Mouse (Mus musculus) neural tube, embryonic 14.5 days (tissue): Measurements from ENCODE around the gene Gm13275. TPM values are rescaled to one million over a fixed set of nuclear protein-coding genes. Genes with fewer than 3 reads are reported as not detected.
"Not testable (repeated sequence)": the region's sequence is repeated elsewhere in the genome, so short reads cannot be mapped to it uniquely, and the experiment has no call there.

ENCODE experiments used
- ATAC-seq: fragments of 200-750 bp; cut with Nextera tagmentation; 2 replicates; pipeline ENCODE4 v1.8.0; 2017; ENCODE audit warnings: low read depth, mild to moderate bottlenecking, moderate TSS enrichment, moderate library complexity
- H3K27ac ChIP-seq: fragments of 300-500 bp; sonication (generic); 2 replicates; pipeline ENCODE4 v1.5.1; 2014; ENCODE audit warnings: low read depth, mild to moderate bottlenecking, control low read depth, low read length, moderate library complexity, mixed read lengths
- H3K27me3 ChIP-seq: fragments of 300-500 bp; sonication (generic); 2 replicates; pipeline ENCODE4 v1.6.1; 2014; ENCODE audit warnings: low read length; ENCODE audit not compliant: control insufficient read depth, insufficient read depth
- H3K36me3 ChIP-seq: fragments of 300-500 bp; sonication (generic); 2 replicates; pipeline ENCODE4 v1.6.1; 2014; ENCODE audit warnings: low read length, mixed read lengths; ENCODE audit not compliant: control insufficient read depth, insufficient read depth
- H3K4me1 ChIP-seq: fragments of 300-500 bp; sonication (generic); 2 replicates; pipeline ENCODE4 v1.6.1; 2014; ENCODE audit warnings: low read length; ENCODE audit not compliant: control insufficient read depth, insufficient read depth
- H3K4me2 ChIP-seq: fragments of 300-500 bp; sonication (generic); 2 replicates; pipeline ENCODE4 v1.6.1; 2014; ENCODE audit warnings: mild to moderate bottlenecking, low read depth, low read length, control low read depth
- H3K4me3 ChIP-seq: fragments of 300-500 bp; sonication (generic); 2 replicates; pipeline ENCODE4 v1.5.1; 2014; ENCODE audit warnings: low read depth, low read length, control low read depth, mixed read lengths
- H3K9ac ChIP-seq: fragments of 300-500 bp; sonication (generic); replicated peaks from 2 replicates; pipeline ENCODE4 v1.6.1; 2014; ENCODE audit warnings: low read depth, mild to moderate bottlenecking, control low read depth, low read length, mixed read lengths
- H3K9me3 ChIP-seq: fragments of 300-500 bp; sonication (generic); 2 replicates; pipeline ENCODE4 v1.6.1; 2016; ENCODE audit warnings: low read length; ENCODE audit not compliant: control insufficient read depth
- WGBS: fragments of 180-500 bp; shearing (Covaris S2); extraction: QIAGEN DNeasy Blood & Tissue Kit; methylation state at CpG from one replicate; pipeline ENCODE4 v1.1.7; 2014; 5-methylcytosine and 5-hydroxymethylcytosine counted together
- polyA plus RNA-seq: library from polyadenylated mRNA; unstranded; fragments of >200 nt; fragmentation: Nextera tagmentation; extraction: Ambion mirVana; gene quantifications from 2 replicates; pipeline ENCODE4 v1.2.1, GENCODE M21; 2014

Gm13275 gene
- polyA plus RNA-seq, 1 experiment from 2014 or later, result not detected

- no peak within 1 kb of the TSS for H3K4me3 ChIP-seq
- H3K4me1 ChIP-seq, result no peaks in the 10 kb centered on the region
- H3K4me2 ChIP-seq, result no peak within 1 kb of the TSS
- H3K36me3 ChIP-seq, result no peaks in the 10 kb centered on the region
- H3K27ac ChIP-seq, result no peak within 1 kb of the TSS
- H3K9me3 ChIP-seq, result no peaks in the 10 kb centered on the region
- WGBS, result 100% methylated on average over 1 of the region's 1 CpGs
- H3K27me3 ChIP-seq, result no peaks in the 10 kb centered on the region
- no peak for ATAC-seq
- H3K9ac ChIP-seq, result no peak within 1 kb of the TSS
Measured at GRCm38 (mm10) chr4:88819659-88820058, 25.4 kb downstream of the Gm13275 start, which contains the start of gene Ifna11. Gene Ifna11 (plus strand): TSS chr4:88819959.

GRCm38 (mm10) chr4:88822995-88823394 is 28.7 kb downstream of the Gm13275 start:
- WGBS, result 34% methylated on average over 4 of the region's 4 CpGs
- H3K36me3 ChIP-seq, result no peaks in the 10 kb centered on the region
- no peaks in the 10 kb centered on the region for H3K4me1 ChIP-seq
- no peak overlapping the region for H3K4me3 ChIP-seq
- no peaks in the 10 kb centered on the region for H3K27me3 ChIP-seq
- no peaks in the 10 kb centered on the region for H3K9me3 ChIP-seq
- no peak for ATAC-seq
- H3K27ac ChIP-seq, result no peak overlapping the region
- no peak overlapping the region for H3K9ac ChIP-seq
- no peak overlapping the region for H3K4me2 ChIP-seq

GRCm38 (mm10) chr4:88827116-88827515 is 32.8 kb downstream of the Gm13275 start, which contains the start of gene Ifna6:
Gene Ifna6 (plus strand): TSS chr4:88827416.
- H3K4me1 ChIP-seq, H3K36me3 ChIP-seq, H3K27me3 ChIP-seq, H3K4me2 ChIP-seq, H3K4me3 ChIP-seq, H3K9ac ChIP-seq, ATAC-seq, H3K9me3 ChIP-seq, H3K27ac ChIP-seq: not testable (repeated sequence)

GRCm38 (mm10) chr4:88830523-88830922 is 36.2 kb downstream of the Gm13275 start:
- no peaks in the 10 kb centered on the region for H3K36me3 ChIP-seq
- ATAC-seq, result no peak
- no peak overlapping the region for H3K27ac ChIP-seq
- H3K4me1 ChIP-seq, result no peaks in the 10 kb centered on the region
- no peaks in the 10 kb centered on the region for H3K9me3 ChIP-seq
- no peak overlapping the region for H3K9ac ChIP-seq
- no peaks in the 10 kb centered on the region for H3K27me3 ChIP-seq
- H3K4me3 ChIP-seq, result no peak overlapping the region
- H3K4me2 ChIP-seq, result no peak overlapping the region
- 29% methylated on average over 4 of the region's 4 CpGs for WGBS

- not testable (repeated sequence) for H3K27me3 ChIP-seq, H3K36me3 ChIP-seq, H3K4me3 ChIP-seq, H3K4me1 ChIP-seq, ATAC-seq, H3K9me3 ChIP-seq, H3K4me2 ChIP-seq, H3K27ac ChIP-seq, H3K9ac ChIP-seq
- 92% methylated on average over 1 of the region's 1 CpGs for WGBS
Measured at GRCm38 (mm10) chr4:88835225-88835624, 40.9 kb downstream of the Gm13275 start, which contains the start of gene Ifna5. Gene Ifna5 (plus strand): TSS chr4:88835525.

DNA sequence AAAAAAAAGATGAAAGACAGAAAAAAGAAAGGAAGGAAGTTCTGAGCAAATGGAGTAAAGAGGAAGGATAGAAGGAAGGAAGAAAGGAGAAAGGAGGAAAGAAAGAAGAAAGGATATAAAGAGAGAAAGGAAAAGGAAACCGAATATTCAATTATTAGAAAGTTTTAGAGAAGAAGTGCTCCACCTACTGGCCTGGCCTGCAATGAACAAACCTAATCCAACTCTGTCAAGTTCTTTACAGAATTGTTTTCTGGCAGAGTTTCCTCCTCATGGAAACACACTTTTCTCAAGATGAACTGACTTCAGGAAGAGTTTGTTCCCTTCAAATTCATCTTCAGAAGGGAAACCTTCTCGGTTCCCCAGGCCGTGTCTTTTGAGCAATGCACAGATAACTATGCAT is 44.5 kb downstream of the Gm13275 start:
- no peak overlapping the region for H3K4me2 ChIP-seq
- no peak overlapping the region for H3K9ac ChIP-seq
- no peak overlapping the region for H3K4me3 ChIP-seq
- no peaks in the 10 kb centered on the region for H3K4me1 ChIP-seq
- H3K36me3 ChIP-seq, result no peaks in the 10 kb centered on the region
- no peaks in the 10 kb centered on the region for H3K9me3 ChIP-seq
- ATAC-seq, result no peak
- no peak overlapping the region for H3K27ac ChIP-seq
- no peaks in the 10 kb centered on the region for H3K27me3 ChIP-seq
- WGBS, result 45% methylated on average over 3 of the region's 3 CpGs

DNA sequence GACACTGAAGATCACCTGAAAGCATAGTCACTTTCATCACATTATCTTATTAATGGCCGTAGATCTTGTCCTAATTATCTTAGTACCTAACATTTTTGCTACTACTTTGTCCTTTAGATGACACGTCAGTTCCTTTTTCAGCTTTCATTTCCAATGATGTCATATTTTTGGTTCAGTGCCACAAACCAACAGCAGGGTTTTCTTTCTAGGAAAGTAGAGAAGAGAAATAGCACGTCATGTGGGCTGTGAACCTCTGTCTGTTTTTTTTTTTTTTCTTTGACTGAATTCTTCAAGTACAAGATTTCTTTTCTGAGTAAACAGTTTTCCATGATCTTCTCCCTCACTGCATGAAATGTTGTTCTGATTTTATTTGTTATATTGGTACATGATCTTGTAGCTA is 45.8 kb downstream of the Gm13275 start:
- 79% methylated on average over 3 of the region's 3 CpGs for WGBS
- no peak overlapping the region for H3K4me2 ChIP-seq
- no peaks in the 10 kb centered on the region for H3K4me1 ChIP-seq
- H3K36me3 ChIP-seq, result no peaks in the 10 kb centered on the region
- no peak overlapping the region for H3K9ac ChIP-seq
- ATAC-seq, result no peak
- H3K27ac ChIP-seq, result no peak overlapping the region
- no peaks in the 10 kb centered on the region for H3K9me3 ChIP-seq
- no peak overlapping the region for H3K4me3 ChIP-seq
- H3K27me3 ChIP-seq, result no peaks in the 10 kb centered on the region

DNA sequence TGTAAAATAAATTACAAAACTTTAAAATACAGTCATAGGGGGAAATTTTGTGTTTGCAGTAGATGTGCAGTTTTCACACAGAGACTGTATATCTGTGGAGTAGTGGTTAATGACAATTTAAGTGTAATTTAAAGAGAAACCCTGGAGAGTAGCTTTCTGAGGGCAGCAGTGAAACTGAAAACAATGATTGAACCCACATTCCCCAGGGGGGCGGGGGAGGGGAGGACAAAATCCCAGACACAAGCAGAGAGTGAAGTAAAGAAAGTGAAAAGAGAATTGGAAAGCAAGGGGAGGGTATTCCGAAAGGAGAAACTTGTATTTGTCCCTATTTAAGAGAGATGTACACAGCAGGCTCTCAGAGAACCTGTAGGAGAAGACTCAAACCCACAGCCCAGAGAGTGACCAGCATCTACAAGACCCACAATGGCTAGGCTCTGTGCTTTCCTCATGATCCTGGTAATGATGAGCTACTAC is 47.2 kb downstream of the Gm13275 start, which contains the start of gene Ifna4:
Ifna4 (plus strand) TSS at position 424 of the 474 bp plus-strand sequence.
- no peaks in the 10 kb centered on the region for H3K4me1 ChIP-seq
- no peak for ATAC-seq
- H3K9me3 ChIP-seq, result no peaks in the 10 kb centered on the region
- no peaks in the 10 kb centered on the region for H3K36me3 ChIP-seq
- no peak within 1 kb of the TSS for H3K4me2 ChIP-seq
- H3K27ac ChIP-seq, result no peak within 1 kb of the TSS
- H3K9ac ChIP-seq, result no peak within 1 kb of the TSS
- no peak within 1 kb of the TSS for H3K4me3 ChIP-seq
- H3K27me3 ChIP-seq, result no peaks in the 10 kb centered on the region
- 48% methylated on average over 2 of the region's 2 CpGs for WGBS
